Mouse (Mus musculus): Measurements from ENCODE around the gene Masp1. TPM values are rescaled to one million over a fixed set of nuclear protein-coding genes. Genes with fewer than 3 reads are reported as not detected.

The Masp1 gene
- polyA plus RNA-seq, 1 experiment = 2.2 TPM

DNA sequence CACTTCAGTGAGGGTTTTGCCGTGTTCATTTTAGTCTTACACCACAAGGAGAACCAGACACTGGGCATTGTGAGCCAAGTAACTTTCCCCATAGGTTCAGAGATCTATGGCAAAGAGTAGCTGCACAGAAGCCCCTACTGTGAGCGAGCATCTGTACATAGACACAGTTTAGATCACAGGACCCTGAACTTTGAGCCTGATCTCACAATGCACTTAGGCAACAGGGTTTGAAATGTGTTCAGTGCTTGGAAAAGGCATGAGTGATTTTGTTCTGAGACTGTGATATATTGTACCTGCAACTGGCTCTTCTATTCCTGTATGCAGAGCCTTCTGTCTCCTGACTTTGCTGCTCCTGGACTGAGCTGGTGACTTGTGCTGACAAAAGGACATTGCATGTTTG, 19.3 kb downstream of the Masp1 start:
- DNase-seq = no peak
- 86% methylated on average over 2 of the region's 2 CpGs for WGBS
- Histone ChIP-seq H3K4me1 (ENCODE audit: control insufficient read depth, insufficient read depth, low read length) (peaks cover 22% of the 10 kb centered on the region), H3K4me3 (replicated peaks; ENCODE audit: extremely low read depth, low read depth, low read length) (no peak overlapping the region)
- no peak for TF ChIP-seq CTCF (IDR thresholded peaks at IDR 0.05; ENCODE audit: insufficient read depth, low read length)
- no peak for TF ChIP-seq POLR2A (IDR thresholded peaks at IDR 0.05; ENCODE audit: borderline replicate concordance, extremely low read depth, low read depth, low read length)

DNA sequence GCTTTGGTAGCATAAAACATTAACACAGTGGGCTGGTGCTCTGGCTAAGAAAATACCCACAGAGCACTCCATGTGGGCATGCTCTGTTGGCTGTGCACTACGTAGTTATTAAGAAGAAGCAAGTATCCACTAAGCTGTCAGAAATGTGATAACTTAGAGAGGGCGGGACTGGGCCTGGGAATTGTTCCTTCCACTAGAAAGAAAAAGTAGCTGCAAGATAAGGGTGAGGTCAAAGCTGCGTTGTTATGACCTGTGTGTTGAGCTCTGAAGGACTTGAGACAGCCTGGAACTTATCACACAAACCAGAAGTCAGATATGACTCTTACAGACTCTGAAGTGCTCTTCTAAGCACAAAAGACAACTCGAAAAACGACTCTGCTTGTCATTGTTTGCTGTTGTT, 20.1 kb downstream of the Masp1 start:
- no peak for DNase-seq
- Histone ChIP-seq H3K4me3 (replicated peaks; ENCODE audit: extremely low read depth, low read depth, low read length) (no peak overlapping the region), H3K4me1 (ENCODE audit: control insufficient read depth, insufficient read depth, low read length) (peaks cover 22% of the 10 kb centered on the region)
- TF ChIP-seq POLR2A (IDR thresholded peaks at IDR 0.05; ENCODE audit: borderline replicate concordance, extremely low read depth, low read depth, low read length) (no peak), CTCF (IDR thresholded peaks at IDR 0.05; ENCODE audit: insufficient read depth, low read length) (no peak)
- WGBS = 60% methylated on average over 5 of the region's 5 CpGs

DNA sequence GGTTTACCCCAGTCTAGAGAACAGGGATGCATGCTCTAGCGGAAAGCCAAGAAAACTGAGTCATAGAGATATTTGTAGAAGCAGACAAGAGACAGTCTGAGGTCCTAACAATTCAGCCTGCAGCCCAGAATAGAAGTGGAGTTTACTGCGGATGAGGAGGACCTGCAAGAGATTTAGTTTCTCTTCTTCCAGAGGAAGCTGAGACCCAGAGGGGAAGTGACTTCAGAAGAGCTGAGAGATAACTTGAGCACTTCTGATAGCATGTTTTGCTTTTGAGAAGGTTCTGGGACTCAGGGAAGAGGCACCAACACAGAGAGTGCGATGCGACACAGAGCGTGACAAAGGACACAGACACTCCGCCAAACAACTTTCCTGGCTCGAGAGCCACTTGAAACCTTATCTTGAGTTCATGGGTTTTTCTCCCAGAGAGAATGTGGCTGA, 21.9 kb downstream of the Masp1 start:
- H3K4me3 ChIP-seq (replicated peaks; ENCODE audit: extremely low read depth, low read depth, low read length) = peak overlapping the region; percentile 36
- peaks cover 22% of the 10 kb centered on the region for H3K4me1 ChIP-seq (ENCODE audit: control insufficient read depth, insufficient read depth, low read length)
- 18% methylated on average over 7 of the region's 7 CpGs for WGBS
- no peak for DNase-seq
- TF ChIP-seq POLR2A (IDR thresholded peaks at IDR 0.05; ENCODE audit: borderline replicate concordance, extremely low read depth, low read depth, low read length) (no peak), CTCF (IDR thresholded peaks at IDR 0.05; ENCODE audit: insufficient read depth, low read length) (no peak)

DNA sequence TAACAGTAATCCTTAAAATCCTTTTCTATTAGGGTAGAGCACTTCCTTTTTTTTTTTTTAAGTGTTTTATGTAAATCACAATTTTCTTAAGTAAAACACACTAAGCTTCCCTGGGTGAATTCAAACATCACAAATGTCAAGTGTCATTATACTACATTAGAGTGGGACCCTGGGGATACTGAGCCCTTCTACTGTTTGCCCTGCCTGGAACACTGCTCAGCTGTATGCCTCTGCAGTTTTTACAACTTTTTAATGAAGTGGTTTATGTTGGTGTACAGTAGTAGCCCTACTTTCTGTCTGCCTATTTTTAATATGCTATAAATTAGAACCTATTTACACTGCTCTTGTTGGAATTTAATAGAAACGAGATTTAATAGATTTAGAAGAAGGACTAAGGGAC, 22.7 kb downstream of the Masp1 start:
- WGBS = 33% methylated on average over 1 of the region's 1 CpGs
- no peak overlapping the region for H3K4me3 ChIP-seq (replicated peaks; ENCODE audit: extremely low read depth, low read depth, low read length)
- H3K4me1 ChIP-seq (ENCODE audit: control insufficient read depth, insufficient read depth, low read length) = peaks cover 22% of the 10 kb centered on the region
- TF ChIP-seq CTCF (IDR thresholded peaks at IDR 0.05; ENCODE audit: insufficient read depth, low read length) (no peak), POLR2A (IDR thresholded peaks at IDR 0.05; ENCODE audit: borderline replicate concordance, extremely low read depth, low read depth, low read length) (no peak)
- DNase-seq = no peak

DNA sequence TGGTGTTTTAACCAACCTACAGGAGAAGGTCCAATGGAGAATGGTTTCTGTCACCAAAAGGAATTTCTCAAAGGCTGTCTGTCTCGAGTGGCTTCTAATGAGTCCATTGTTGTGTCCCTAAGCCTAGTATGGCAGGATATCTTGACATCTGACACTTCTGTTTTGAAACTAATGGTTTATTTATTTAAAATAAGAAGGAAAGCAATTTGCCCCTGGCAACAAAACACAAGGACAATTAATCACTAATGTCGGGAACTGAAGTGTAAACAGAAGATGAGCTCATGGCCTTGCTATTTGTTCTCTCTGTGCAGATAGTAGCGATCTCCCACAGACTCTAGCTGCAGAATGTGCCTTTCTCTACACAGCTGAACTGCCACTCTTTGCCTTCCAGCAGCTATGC, 23.2 kb downstream of the Masp1 start:
- no peak for TF ChIP-seq CTCF (IDR thresholded peaks at IDR 0.05; ENCODE audit: insufficient read depth, low read length)
- no peak for TF ChIP-seq POLR2A (IDR thresholded peaks at IDR 0.05; ENCODE audit: borderline replicate concordance, extremely low read depth, low read depth, low read length)
- Histone ChIP-seq H3K4me1 (ENCODE audit: control insufficient read depth, insufficient read depth, low read length) (peaks cover 22% of the 10 kb centered on the region), H3K4me3 (replicated peaks; ENCODE audit: extremely low read depth, low read depth, low read length) (no peak overlapping the region)
- no peak for DNase-seq
- WGBS = 9% methylated on average over 3 of the region's 3 CpGs

DNA sequence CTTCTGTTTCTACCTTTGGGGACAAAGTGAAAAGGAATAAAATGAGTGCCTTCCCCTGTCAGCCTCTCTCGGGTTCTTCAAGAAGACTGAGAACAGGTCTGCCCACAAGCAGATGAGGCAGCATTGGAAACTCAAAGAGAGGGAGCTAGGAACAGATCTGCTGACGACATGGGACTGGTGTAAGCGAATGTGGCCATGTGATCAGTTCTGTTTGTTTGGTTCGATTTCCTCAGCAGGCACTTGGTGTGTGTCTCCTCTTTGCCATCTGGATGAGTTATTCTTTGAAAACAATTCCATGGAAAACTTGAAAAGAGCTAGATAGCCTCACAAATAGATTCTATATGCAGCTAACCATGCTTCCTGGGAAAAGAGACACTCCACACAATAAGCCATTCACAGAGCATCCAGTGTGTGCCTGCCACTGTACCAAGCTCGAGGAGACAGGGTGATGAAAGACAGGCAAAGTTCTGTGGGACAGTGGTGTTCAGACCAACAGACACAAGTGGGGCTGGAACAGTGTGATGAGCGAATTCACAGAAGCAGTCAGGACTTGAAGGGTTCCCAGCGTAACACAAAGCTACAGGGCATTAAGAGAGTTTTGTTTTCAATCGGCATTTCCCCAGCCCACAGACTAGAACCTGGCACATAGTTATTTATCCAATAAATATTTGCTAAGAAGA, 24.2 kb downstream of the Masp1 start:
- TF ChIP-seq POLR2A (IDR thresholded peaks at IDR 0.05; ENCODE audit: borderline replicate concordance, extremely low read depth, low read depth, low read length) (no peak), CTCF (IDR thresholded peaks at IDR 0.05; ENCODE audit: insufficient read depth, low read length) (no peak)
- 66% methylated on average over 8 of the region's 8 CpGs for WGBS
- Histone ChIP-seq H3K4me1 (ENCODE audit: control insufficient read depth, insufficient read depth, low read length) (peaks cover 22% of the 10 kb centered on the region), H3K4me3 (replicated peaks; ENCODE audit: extremely low read depth, low read depth, low read length) (no peak overlapping the region)
- no peak for DNase-seq

DNA sequence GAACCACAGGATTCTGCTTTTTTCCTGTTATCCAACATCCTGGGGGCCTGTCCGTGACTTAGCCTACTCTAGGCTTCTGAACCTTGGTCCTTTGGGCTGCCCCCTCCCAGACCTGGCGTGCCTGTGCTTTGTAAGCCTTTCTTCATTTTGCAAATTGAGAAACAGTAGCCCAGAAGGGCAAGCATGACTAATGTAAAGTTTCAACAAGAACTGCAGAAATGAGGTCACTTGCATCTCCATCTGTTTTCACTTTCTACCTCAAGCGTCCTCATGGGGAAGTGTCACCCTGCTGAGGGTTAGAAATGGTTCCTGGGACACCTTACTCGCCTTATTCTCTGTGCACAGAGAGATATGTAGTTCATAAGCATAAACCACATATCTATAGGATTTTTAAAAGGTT, 27.8 kb downstream of the Masp1 start:
- no peak for DNase-seq
- no peak overlapping the region for H3K4me3 ChIP-seq (replicated peaks; ENCODE audit: extremely low read depth, low read depth, low read length)
- no peak for TF ChIP-seq POLR2A (IDR thresholded peaks at IDR 0.05; ENCODE audit: borderline replicate concordance, extremely low read depth, low read depth, low read length)
- TF ChIP-seq CTCF (IDR thresholded peaks at IDR 0.05; ENCODE audit: insufficient read depth, low read length) = no peak
- H3K4me1 ChIP-seq (ENCODE audit: control insufficient read depth, insufficient read depth, low read length) = peaks cover 5% of the 10 kb centered on the region
- 84% methylated on average over 4 of the region's 4 CpGs for WGBS

DNA sequence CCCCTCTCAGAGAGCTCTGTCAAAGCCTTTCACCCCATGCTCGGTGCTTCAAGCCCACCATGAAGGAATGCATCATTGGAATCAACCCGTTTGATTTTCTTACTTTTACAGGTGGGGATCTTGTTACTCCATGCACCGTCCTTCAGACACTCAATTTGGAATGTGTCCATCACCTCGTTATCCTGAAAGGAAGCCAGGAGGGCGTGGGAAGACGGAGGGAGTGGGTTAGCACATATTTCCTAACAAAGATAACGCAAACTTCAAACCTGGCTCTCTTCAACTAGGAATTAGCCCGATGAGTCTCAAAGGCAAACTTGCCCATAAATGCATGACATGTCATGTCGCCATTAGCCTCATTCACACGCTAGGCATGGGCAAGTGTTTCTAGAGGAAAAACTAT, 37.3 kb downstream of the Masp1 start:
- H3K4me1 ChIP-seq (ENCODE audit: control insufficient read depth, insufficient read depth, low read length) = no peaks in the 10 kb centered on the region
- 74% methylated on average over 10 of the region's 10 CpGs for WGBS
- TF ChIP-seq CTCF (IDR thresholded peaks at IDR 0.05; ENCODE audit: insufficient read depth, low read length) (no peak), POLR2A (IDR thresholded peaks at IDR 0.05; ENCODE audit: borderline replicate concordance, extremely low read depth, low read depth, low read length) (no peak)
- no peak overlapping the region for H3K4me3 ChIP-seq (replicated peaks; ENCODE audit: extremely low read depth, low read depth, low read length)
- DNase-seq = no peak

DNA sequence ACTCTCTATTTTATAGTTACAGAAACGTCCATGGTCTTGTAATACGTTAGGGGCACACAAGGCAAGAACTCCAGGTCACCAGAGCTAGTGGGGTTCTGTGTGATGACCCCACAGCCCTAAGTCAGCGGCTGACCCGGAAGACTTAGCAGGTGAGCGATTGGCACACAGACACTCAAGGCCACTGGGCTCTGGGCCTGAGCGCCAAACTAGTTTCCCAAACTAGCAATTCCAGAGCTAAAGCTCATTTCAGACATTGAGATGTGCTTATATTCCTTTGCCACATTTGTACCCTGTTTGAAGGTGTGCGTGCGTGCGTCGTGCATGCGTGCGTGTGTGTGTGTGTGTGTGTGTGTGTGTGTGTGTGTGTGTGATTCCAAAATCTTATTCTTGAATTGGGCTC, 37.8 kb downstream of the Masp1 start:
- no peaks in the 10 kb centered on the region for H3K4me1 ChIP-seq (ENCODE audit: control insufficient read depth, insufficient read depth, low read length)
- TF ChIP-seq POLR2A (IDR thresholded peaks at IDR 0.05; ENCODE audit: borderline replicate concordance, extremely low read depth, low read depth, low read length) (no peak), CTCF (IDR thresholded peaks at IDR 0.05; ENCODE audit: insufficient read depth, low read length) (no peak)
- WGBS = 95% methylated on average over 12 of the region's 12 CpGs
- no peak for DNase-seq
- no peak overlapping the region for H3K4me3 ChIP-seq (replicated peaks; ENCODE audit: extremely low read depth, low read depth, low read length)

DNA sequence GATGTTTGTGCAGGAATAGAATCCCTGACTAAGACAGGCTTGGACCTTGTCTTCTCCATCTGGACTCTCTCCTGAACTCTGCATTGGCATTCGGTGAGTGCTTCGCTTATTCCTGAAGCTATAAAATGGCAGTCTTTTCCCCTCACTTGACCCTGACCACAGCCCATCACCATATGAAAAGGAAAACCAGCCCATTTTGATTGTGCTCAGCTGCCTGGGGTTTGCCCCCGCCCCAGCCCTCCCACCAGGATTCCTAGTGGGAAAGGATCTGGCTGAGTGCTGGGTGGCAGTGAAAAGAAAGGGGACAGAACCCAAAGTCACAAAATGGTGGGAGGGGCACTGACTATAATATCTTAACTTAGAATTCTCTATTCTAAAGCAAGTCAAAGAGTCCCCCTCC, 38.4 kb downstream of the Masp1 start:
- Histone ChIP-seq H3K4me3 (replicated peaks; ENCODE audit: extremely low read depth, low read depth, low read length) (no peak overlapping the region), H3K4me1 (ENCODE audit: control insufficient read depth, insufficient read depth, low read length) (no peaks in the 10 kb centered on the region)
- DNase-seq = no peak
- 95% methylated on average over 3 of the region's 3 CpGs for WGBS
- TF ChIP-seq POLR2A (IDR thresholded peaks at IDR 0.05; ENCODE audit: borderline replicate concordance, extremely low read depth, low read depth, low read length) (no peak), CTCF (IDR thresholded peaks at IDR 0.05; ENCODE audit: insufficient read depth, low read length) (no peak)

All from lung, adult 2 months (tissue).